Mouse (Mus musculus): Measurements from ENCODE around the gene Tmprss11c. TPM values are rescaled to one million over a fixed set of nuclear protein-coding genes. Genes with fewer than 3 reads are reported as not detected.
A peak's percentile ranks its signal among the peaks of the same experiment; 100 is the strongest.
"Not testable (repeated sequence)": the region's sequence is repeated elsewhere in the genome, so short reads cannot be mapped to it uniquely, and the experiment has no call there.

Tmprss11c gene
- polyA plus RNA-seq (2015; fragmentation: Nextera tagmentation; extraction: Ambion mirVana): not detected in 2 replicates

GRCm38 (mm10) chr5:86289208-86289607 is at the start of gene Tmprss11c:
Gene Tmprss11c, minus strand, starts transcription at chr5:86289308.
- Histone ChIP-seq H3K9me3 (ENCODE audit: control insufficient read depth, low read length) (no peaks in the 10 kb centered on the region), H3K9ac (ENCODE audit: low read depth, low read length) (no peak within 1 kb of the TSS), H3K27me3 (replicated peaks; ENCODE audit: control insufficient read depth, insufficient read depth, low read length) (no peaks in the 10 kb centered on the region), H3K36me3 (ENCODE audit: control insufficient read depth, insufficient read depth, low read length) (no peaks in the 10 kb centered on the region), H3K4me1 (ENCODE audit: control insufficient read depth, insufficient read depth, low read length) (no peaks in the 10 kb centered on the region), H3K27ac (ENCODE audit: low read length) (no peak within 1 kb of the TSS), H3K4me3 (ENCODE audit: low read length) (no peak within 1 kb of the TSS), H3K4me2 (ENCODE audit: low read depth, low read length) (no peak within 1 kb of the TSS)
- WGBS: 84% methylated on average over 4 of the region's 4 CpGs
- ATAC-seq: no peak

- H3K4me3 ChIP-seq (ENCODE audit: low read length): peak overlapping the region; percentile 30
- H3K9ac ChIP-seq (ENCODE audit: low read depth, low read length); ATAC-seq; H3K9me3 ChIP-seq (ENCODE audit: control insufficient read depth, low read length); H3K4me1 ChIP-seq (ENCODE audit: control insufficient read depth, insufficient read depth, low read length); H3K36me3 ChIP-seq (ENCODE audit: control insufficient read depth, insufficient read depth, low read length); H3K27me3 ChIP-seq (replicated peaks; ENCODE audit: control insufficient read depth, insufficient read depth, low read length); H3K27ac ChIP-seq (ENCODE audit: low read length); H3K4me2 ChIP-seq (ENCODE audit: low read depth, low read length): not testable (repeated sequence)
- 57% methylated on average over 27 of the region's 30 CpGs for WGBS
Observed at GRCm38 (mm10) chr5:86318018-86318956, 29.2 kb upstream of the Tmprss11c start.

- Histone ChIP-seq H3K4me2 (ENCODE audit: low read depth, low read length) (no peak overlapping the region), H3K9ac (ENCODE audit: low read depth, low read length) (no peak overlapping the region), H3K9me3 (ENCODE audit: control insufficient read depth, low read length) (no peaks in the 10 kb centered on the region), H3K27ac (ENCODE audit: low read length) (no peak overlapping the region), H3K4me3 (ENCODE audit: low read length) (no peak overlapping the region), H3K4me1 (ENCODE audit: control insufficient read depth, insufficient read depth, low read length) (no peaks in the 10 kb centered on the region), H3K27me3 (replicated peaks; ENCODE audit: control insufficient read depth, insufficient read depth, low read length) (no peaks in the 10 kb centered on the region), H3K36me3 (ENCODE audit: control insufficient read depth, insufficient read depth, low read length) (no peaks in the 10 kb centered on the region)
- 50% methylated on average over 5 of the region's 5 CpGs for WGBS
- ATAC-seq: no peak; the same call in 1 of the 2 replicates
Observed at GRCm38 (mm10) chr5:86306116-86306515, 17.0 kb upstream of the Tmprss11c start.

- Histone ChIP-seq H3K36me3 (ENCODE audit: control insufficient read depth, insufficient read depth, low read length) (no peaks in the 10 kb centered on the region), H3K9me3 (ENCODE audit: control insufficient read depth, low read length) (no peaks in the 10 kb centered on the region), H3K27me3 (replicated peaks; ENCODE audit: control insufficient read depth, insufficient read depth, low read length) (no peaks in the 10 kb centered on the region), H3K4me2 (ENCODE audit: low read depth, low read length) (no peak overlapping the region), H3K4me1 (ENCODE audit: control insufficient read depth, insufficient read depth, low read length) (no peaks in the 10 kb centered on the region), H3K4me3 (ENCODE audit: low read length) (no peak overlapping the region), H3K9ac (ENCODE audit: low read depth, low read length) (no peak overlapping the region), H3K27ac (ENCODE audit: low read length) (no peak overlapping the region)
- 80% methylated on average over 8 of the region's 8 CpGs for WGBS
- no peak for ATAC-seq
Observed at GRCm38 (mm10) chr5:86303877-86304276, 14.8 kb upstream of the Tmprss11c start.

- no peak overlapping the region for H3K4me3 ChIP-seq (ENCODE audit: low read length)
- ATAC-seq: no peak
- H3K27ac ChIP-seq (ENCODE audit: low read length): no peak overlapping the region
- H3K36me3 ChIP-seq (ENCODE audit: control insufficient read depth, insufficient read depth, low read length): no peaks in the 10 kb centered on the region
- H3K9ac ChIP-seq (ENCODE audit: low read depth, low read length): no peak overlapping the region
- no peaks in the 10 kb centered on the region for H3K27me3 ChIP-seq (replicated peaks; ENCODE audit: control insufficient read depth, insufficient read depth, low read length)
- 89% methylated on average over 11 of the region's 11 CpGs for WGBS
- no peak overlapping the region for H3K4me2 ChIP-seq (ENCODE audit: low read depth, low read length)
- H3K4me1 ChIP-seq (ENCODE audit: control insufficient read depth, insufficient read depth, low read length): no peaks in the 10 kb centered on the region
- H3K9me3 ChIP-seq (ENCODE audit: control insufficient read depth, low read length): no peaks in the 10 kb centered on the region
Observed at GRCm38 (mm10) chr5:86246559-86246958, 42.5 kb downstream of the Tmprss11c start.

- H3K9me3 ChIP-seq (ENCODE audit: control insufficient read depth, low read length): no peaks in the 10 kb centered on the region
- no peaks in the 10 kb centered on the region for H3K4me1 ChIP-seq (ENCODE audit: control insufficient read depth, insufficient read depth, low read length)
- H3K4me3 ChIP-seq (ENCODE audit: low read length): no peak overlapping the region
- no peaks in the 10 kb centered on the region for H3K27me3 ChIP-seq (replicated peaks; ENCODE audit: control insufficient read depth, insufficient read depth, low read length)
- no peak overlapping the region for H3K4me2 ChIP-seq (ENCODE audit: low read depth, low read length)
- no peaks in the 10 kb centered on the region for H3K36me3 ChIP-seq (ENCODE audit: control insufficient read depth, insufficient read depth, low read length)
- WGBS: 56% methylated on average over 1 of the region's 1 CpGs
- no peak overlapping the region for H3K27ac ChIP-seq (ENCODE audit: low read length)
- no peak overlapping the region for H3K9ac ChIP-seq (ENCODE audit: low read depth, low read length)
- ATAC-seq: no peak
Observed at GRCm38 (mm10) chr5:86244880-86245279, 44.2 kb downstream of the Tmprss11c start.

- Histone ChIP-seq H3K36me3 (ENCODE audit: control insufficient read depth, insufficient read depth, low read length) (no peaks in the 10 kb centered on the region), H3K4me2 (ENCODE audit: low read depth, low read length) (no peak overlapping the region), H3K9ac (ENCODE audit: low read depth, low read length) (no peak overlapping the region), H3K4me1 (ENCODE audit: control insufficient read depth, insufficient read depth, low read length) (no peaks in the 10 kb centered on the region), H3K27ac (ENCODE audit: low read length) (no peak overlapping the region), H3K27me3 (replicated peaks; ENCODE audit: control insufficient read depth, insufficient read depth, low read length) (no peaks in the 10 kb centered on the region), H3K9me3 (ENCODE audit: control insufficient read depth, low read length) (no peaks in the 10 kb centered on the region), H3K4me3 (ENCODE audit: low read length) (no peak overlapping the region)
- WGBS: 81% methylated on average over 3 of the region's 3 CpGs
- ATAC-seq: no peak
Observed at GRCm38 (mm10) chr5:86244275-86244674, 44.8 kb downstream of the Tmprss11c start.

GRCm38 (mm10) chr5:86227156-86227853 is 61.8 kb downstream of the Tmprss11c start:
- H3K4me2 ChIP-seq (ENCODE audit: low read depth, low read length): no peak overlapping the region
- no peaks in the 10 kb centered on the region for H3K4me1 ChIP-seq (ENCODE audit: control insufficient read depth, insufficient read depth, low read length)
- no peaks in the 10 kb centered on the region for H3K9me3 ChIP-seq (ENCODE audit: control insufficient read depth, low read length)
- no peaks in the 10 kb centered on the region for H3K36me3 ChIP-seq (ENCODE audit: control insufficient read depth, insufficient read depth, low read length)
- no peaks in the 10 kb centered on the region for H3K27me3 ChIP-seq (replicated peaks; ENCODE audit: control insufficient read depth, insufficient read depth, low read length)
- 75% methylated on average over 5 of the region's 5 CpGs for WGBS
- H3K27ac ChIP-seq (ENCODE audit: low read length): no peak overlapping the region
- peak; percentile 31; the same call in 1 of the 2 replicates for ATAC-seq
- H3K4me3 ChIP-seq (ENCODE audit: low read length): no peak overlapping the region
- H3K9ac ChIP-seq (ENCODE audit: low read depth, low read length): no peak overlapping the region

- Histone ChIP-seq H3K36me3 (ENCODE audit: control insufficient read depth, insufficient read depth, low read length) (no peaks in the 10 kb centered on the region), H3K27me3 (replicated peaks; ENCODE audit: control insufficient read depth, insufficient read depth, low read length) (no peaks in the 10 kb centered on the region), H3K9me3 (ENCODE audit: control insufficient read depth, low read length) (no peaks in the 10 kb centered on the region), H3K4me3 (ENCODE audit: low read length) (no peak within 1 kb of the TSS), H3K27ac (ENCODE audit: low read length) (no peak within 1 kb of the TSS), H3K4me1 (ENCODE audit: control insufficient read depth, insufficient read depth, low read length) (no peaks in the 10 kb centered on the region), H3K4me2 (ENCODE audit: low read depth, low read length) (no peak within 1 kb of the TSS), H3K9ac (ENCODE audit: low read depth, low read length) (no peak within 1 kb of the TSS)
- WGBS: 87% methylated on average over 10 of the region's 10 CpGs
- ATAC-seq: no peak
Observed at GRCm38 (mm10) chr5:86197801-86198200, 91.3 kb downstream of the Tmprss11c start, which contains the start of gene Gnrhr. Gene Gnrhr, minus strand, starts transcription at chr5:86197901.

Data from intestine, embryonic 16.5 days (tissue).